Mouse (Mus musculus) kidney, embryonic 15.5 days (tissue): ENCODE results near the gene Rph3al. TPM values are rescaled to one million over a fixed set of nuclear protein-coding genes. Genes with fewer than 3 reads are reported as not detected.

Source experiments
- ATAC-seq: fragments of 200-750 bp; cut with Nextera tagmentation; replicated peaks from 2 replicates; pipeline ENCODE4 v1.8.0; 2017; ENCODE audit warnings: moderate TSS enrichment; ENCODE audit not compliant: low FRiP score
- H3K27ac ChIP-seq: fragments of 300-500 bp; sonication (generic); 2 replicates; pipeline ENCODE4 v1.5.1; 2015; ENCODE audit warnings: mild to moderate bottlenecking, inconsistent platforms
- H3K27me3 ChIP-seq: fragments of 300-500 bp; sonication (generic); 2 replicates; pipeline ENCODE4 v1.6.1; 2015; ENCODE audit warnings: inconsistent platforms
- H3K36me3 ChIP-seq: fragments of 300-500 bp; sonication (generic); 2 replicates; pipeline ENCODE4 v1.6.1; 2015; ENCODE audit warnings: inconsistent platforms
- H3K4me1 ChIP-seq: fragments of 300-500 bp; sonication (generic); 2 replicates; pipeline ENCODE4 v1.6.1; 2015; ENCODE audit warnings: inconsistent platforms
- H3K4me2 ChIP-seq: fragments of 300-500 bp; sonication (generic); 2 replicates; pipeline ENCODE4 v1.6.1; 2015; ENCODE audit warnings: moderate library complexity, mild to moderate bottlenecking, inconsistent platforms
- H3K4me3 ChIP-seq: fragments of 300-500 bp; sonication (generic); replicated peaks from 2 replicates; pipeline ENCODE4 v1.5.1; 2015; ENCODE audit warnings: mild to moderate bottlenecking, inconsistent platforms
- H3K9ac ChIP-seq: fragments of 300-500 bp; sonication (generic); 2 replicates; pipeline ENCODE4 v1.6.1; 2015; ENCODE audit warnings: mild to moderate bottlenecking, inconsistent platforms
- H3K9me3 ChIP-seq: fragments of 300-500 bp; sonication (generic); replicated peaks from 2 replicates; pipeline ENCODE4 v1.6.1; 2016; ENCODE audit warnings: inconsistent platforms
- WGBS: fragments of 180-500 bp; shearing (Covaris S2); methylation state at CpG from one replicate; pipeline ENCODE4 v1.1.7; 2015; ENCODE audit warnings: mixed read lengths; 5-methylcytosine and 5-hydroxymethylcytosine counted together
- polyA plus RNA-seq: library from polyadenylated mRNA; unstranded; fragments of >200 nt; fragmentation: Nextera tagmentation; extraction: Ambion mirVana; gene quantifications from 2 replicates; pipeline ENCODE4 v1.2.1, GENCODE M21; 2015

The Rph3al gene
- polyA plus RNA-seq, 1 experiment from 2014 or later, result 14.5 TPM

GRCm38 (mm10) chr11:75796029-75796445 lies 142.2 kb downstream of the Rph3al start, which contains the start of gene Doc2b:
Gene Doc2b (minus strand): TSS chr11:75796049.
- peaks cover 17% of the 10 kb centered on the region for H3K4me1 ChIP-seq
- peaks cover 47% of the 10 kb centered on the region for H3K27me3 ChIP-seq
- peak; percentile 63; the same call in 1 of the 2 replicates for ATAC-seq
- peak within 1 kb of the TSS; percentile 58 for H3K4me3 ChIP-seq
- H3K4me2 ChIP-seq, result peak within 1 kb of the TSS; percentile 74
- H3K27ac ChIP-seq, result no peak within 1 kb of the TSS
- H3K9ac ChIP-seq, result peak within 1 kb of the TSS; percentile 65
- WGBS, result 3% methylated on average over 36 of the region's 37 CpGs
- H3K36me3 ChIP-seq, result no peaks in the 10 kb centered on the region
- H3K9me3 ChIP-seq, result no peaks in the 10 kb centered on the region

GRCm38 (mm10) chr11:75795321-75795636 lies 142.9 kb downstream of the Rph3al start:
- peak; percentile 31; the same call in 1 of the 2 replicates for ATAC-seq
- Histone ChIP-seq H3K9me3 (no peaks in the 10 kb centered on the region), H3K4me2 (peak overlapping the region; percentile 74), H3K27ac (no peak overlapping the region), H3K9ac (peak overlapping the region; percentile 65), H3K4me3 (peak overlapping the region; percentile 58), H3K27me3 (peaks cover 47% of the 10 kb centered on the region), H3K36me3 (no peaks in the 10 kb centered on the region), H3K4me1 (peaks cover 17% of the 10 kb centered on the region)
- WGBS, result 2% methylated on average over 41 of the region's 42 CpGs

- Histone ChIP-seq H3K27me3 (peaks cover 47% of the 10 kb centered on the region), H3K27ac (no peak overlapping the region), H3K4me1 (peaks cover 17% of the 10 kb centered on the region), H3K4me3 (peak overlapping the region; percentile 58), H3K36me3 (no peaks in the 10 kb centered on the region), H3K4me2 (peak overlapping the region; percentile 74), H3K9ac (peak overlapping the region; percentile 65), H3K9me3 (no peaks in the 10 kb centered on the region)
- ATAC-seq, result peak; percentile 30; the same call in 1 of the 2 replicates
- WGBS, result 5% methylated on average over 43 of the region's 45 CpGs
Observed at GRCm38 (mm10) chr11:75794602-75795320, 143.5 kb downstream of the Rph3al start.

GRCm38 (mm10) chr11:75793351-75793750 lies 144.9 kb downstream of the Rph3al start:
- no peak overlapping the region for H3K4me3 ChIP-seq
- H3K4me1 ChIP-seq, result peaks cover 17% of the 10 kb centered on the region
- ATAC-seq, result no peak
- no peaks in the 10 kb centered on the region for H3K9me3 ChIP-seq
- no peaks in the 10 kb centered on the region for H3K36me3 ChIP-seq
- no peak overlapping the region for H3K27ac ChIP-seq
- H3K4me2 ChIP-seq, result no peak overlapping the region
- peaks cover 47% of the 10 kb centered on the region for H3K27me3 ChIP-seq
- WGBS, result 84% methylated on average over 5 of the region's 5 CpGs
- no peak overlapping the region for H3K9ac ChIP-seq

- no peak for ATAC-seq
Observed at GRCm38 (mm10) chr11:75792535-75792934, 145.7 kb downstream of the Rph3al start.

GRCm38 (mm10) chr11:75785897-75786296 lies 152.3 kb downstream of the Rph3al start:
- no peak overlapping the region for H3K4me2 ChIP-seq
- no peak overlapping the region for H3K9ac ChIP-seq
- H3K27me3 ChIP-seq, result no peaks in the 10 kb centered on the region; the same call in 1 of the 2 replicates
- 70% methylated on average over 8 of the region's 8 CpGs for WGBS
- no peaks in the 10 kb centered on the region for H3K36me3 ChIP-seq
- H3K4me1 ChIP-seq, result 0 out of 2 replicates have a peak, but pooled peaks cover 4% of the 10 kb centered on the region
- no peak overlapping the region for H3K27ac ChIP-seq
- no peak overlapping the region for H3K4me3 ChIP-seq
- H3K9me3 ChIP-seq, result no peaks in the 10 kb centered on the region
- ATAC-seq, result no peak

More at GRCm38 (mm10) chr11:75792535-75792934, 145.7 kb downstream of the Rph3al start:
- Histone ChIP-seq H3K36me3 (no peaks in the 10 kb centered on the region), H3K9me3 (no peaks in the 10 kb centered on the region), H3K4me2 (no peak overlapping the region), H3K4me3 (no peak overlapping the region), H3K27me3 (peaks cover 47% of the 10 kb centered on the region), H3K9ac (no peak overlapping the region), H3K27ac (no peak overlapping the region), H3K4me1 (peaks cover 17% of the 10 kb centered on the region)
- WGBS, result 72% methylated on average over 5 of the region's 5 CpGs

GRCm38 (mm10) chr11:75783799-75784198 lies 154.4 kb downstream of the Rph3al start:
- Histone ChIP-seq H3K27ac (no peak overlapping the region), H3K4me1 (0 out of 2 replicates have a peak, but pooled peaks cover 4% of the 10 kb centered on the region), H3K36me3 (peaks cover 4% of the 10 kb centered on the region; the same call in 1 of the 2 replicates), H3K4me2 (no peak overlapping the region), H3K4me3 (no peak overlapping the region), H3K9ac (no peak overlapping the region), H3K27me3 (no peaks in the 10 kb centered on the region; the same call in 1 of the 2 replicates), H3K9me3 (no peaks in the 10 kb centered on the region)
- no peak for ATAC-seq
- WGBS, result 79% methylated on average over 5 of the region's 5 CpGs

GRCm38 (mm10) chr11:75781919-75782318 lies 156.3 kb downstream of the Rph3al start:
- H3K27me3 ChIP-seq, result no peaks in the 10 kb centered on the region; the same call in 1 of the 2 replicates
- H3K4me2 ChIP-seq, result no peak overlapping the region
- WGBS, result 15% methylated on average over 6 of the region's 6 CpGs
- no peak overlapping the region for H3K27ac ChIP-seq
- H3K4me1 ChIP-seq, result 0 out of 2 replicates have a peak, but pooled peaks cover 4% of the 10 kb centered on the region
- peak; percentile 76 for ATAC-seq
- H3K9ac ChIP-seq, result no peak overlapping the region
- no peak overlapping the region for H3K4me3 ChIP-seq
- peaks cover 4% of the 10 kb centered on the region; the same call in 1 of the 2 replicates for H3K36me3 ChIP-seq
- no peaks in the 10 kb centered on the region for H3K9me3 ChIP-seq

Other genes with a start within 250 kb of the Rph3al start
- 963 and 1,014 TPM in 2 replicates for gene Ywhae, start 205.6 kb downstream of the Rph3al start, polyA plus RNA-seq
- 1.0 and 1.4 TPM in 2 replicates for gene Doc2b, start 142.4 kb downstream of the Rph3al start, polyA plus RNA-seq
- gene 1700016K19Rik, start 61.5 kb upstream of the Rph3al start, polyA plus RNA-seq, result 0.40 TPM in 1 of 2 replicates, not detected in the other
- 27.7 and 30.6 TPM in 2 replicates for gene Rflnb, start 89.4 kb upstream of the Rph3al start, polyA plus RNA-seq
- 36.6 and 41.7 TPM in 2 replicates for gene Vps53, start 241.2 kb upstream of the Rph3al start, polyA plus RNA-seq
- gene Fam57a, start 241.2 kb upstream of the Rph3al start, polyA plus RNA-seq, result 27.0 and 29.0 TPM in 2 replicates